Mouse (Mus musculus) liver, embryonic 14.5 days (tissue): ENCODE data around the gene Sardh.

Experiments used
- CTCF ChIP-seq: IDR thresholded peaks from 2 replicates; pipeline ENCODE4 v1.5.1; 2016; ENCODE audit warnings: antibody characterized with exemption, low read depth, control low read depth
- EP300 ChIP-seq: IDR thresholded peaks from 2 replicates; pipeline ENCODE4 v1.6.1; 2016; ENCODE audit warnings: antibody characterized with exemption, low read depth

GRCm38 (mm10) chr2:27144957-27145356 lies 103.2 kb downstream of the Sardh start:
- TF ChIP-seq EP300 (no peak), CTCF (no peak)
